Mouse (Mus musculus) embryonic facial prominence, embryonic 15.5 days (tissue): ENCODE results near the gene Spaar. TPM values are rescaled to one million over a fixed set of nuclear protein-coding genes. Genes with fewer than 3 reads are reported as not detected.

Experiments used
- ATAC-seq: fragments of 200-750 bp; cut with Nextera tagmentation; 2 replicates; pipeline ENCODE4 v1.8.0; 2017; ENCODE audit warnings: low read depth, moderate TSS enrichment; ENCODE audit not compliant: insufficient number of reproducible peaks, low FRiP score, low TSS enrichment
- H3K27ac ChIP-seq: fragments of 300-500 bp; sonication (generic); replicated peaks from 2 replicates; pipeline ENCODE4 v1.5.1; 2015; ENCODE audit warnings: mild to moderate bottlenecking, inconsistent platforms
- H3K27me3 ChIP-seq: fragments of 300-500 bp; sonication (generic); 2 replicates; pipeline ENCODE4 v1.6.1; 2015; ENCODE audit warnings: inconsistent platforms
- H3K36me3 ChIP-seq: fragments of 300-500 bp; sonication (generic); 2 replicates; pipeline ENCODE4 v1.6.1; 2015; ENCODE audit warnings: mild to moderate bottlenecking, inconsistent platforms
- H3K4me1 ChIP-seq: fragments of 300-500 bp; sonication (generic); 2 replicates; pipeline ENCODE4 v1.6.1; 2015; ENCODE audit warnings: inconsistent platforms
- H3K4me2 ChIP-seq: fragments of 300-500 bp; sonication (generic); replicated peaks from 2 replicates; pipeline ENCODE4 v1.6.1; 2015; ENCODE audit warnings: mild to moderate bottlenecking, inconsistent platforms
- H3K4me3 ChIP-seq: fragments of 300-500 bp; sonication (generic); replicated peaks from 2 replicates; pipeline ENCODE4 v1.5.1; 2015; ENCODE audit warnings: mild to moderate bottlenecking, inconsistent platforms
- H3K9ac ChIP-seq: fragments of 300-500 bp; sonication (generic); 2 replicates; pipeline ENCODE4 v1.6.1; 2015; ENCODE audit warnings: inconsistent platforms
- H3K9me3 ChIP-seq: fragments of 300-500 bp; sonication (generic); replicated peaks from 2 replicates; pipeline ENCODE4 v1.6.1; 2016; ENCODE audit warnings: inconsistent platforms
- whole genome bisulfite sequencing: fragments of 180-500 bp; shearing (Covaris S2); methylation state at CpG from one replicate; pipeline ENCODE4 v1.1.7; 2015; 5-methylcytosine and 5-hydroxymethylcytosine counted together
- polyA plus RNA-seq: library from polyadenylated mRNA; unstranded; fragments of >200 nt; fragmentation: Nextera tagmentation; extraction: Ambion mirVana; gene quantifications from 2 replicates; pipeline ENCODE4 v1.2.1, GENCODE M21; 2015

Spaar gene
- polyA plus RNA-seq, result 0.09 and 0.31 TPM in 2 replicates

GRCm38 (mm10) chr4:43729794-43730550 is at the start of gene Spaar:
Spaar (plus strand) TSS chr4:43730034.
- no peaks in the 10 kb centered on the region for H3K36me3 ChIP-seq
- no peak within 1 kb of the TSS for H3K9ac ChIP-seq
- H3K4me3 ChIP-seq, result no peak within 1 kb of the TSS
- H3K9me3 ChIP-seq, result no peaks in the 10 kb centered on the region
- H3K27ac ChIP-seq, result peak within 1 kb of the TSS; percentile 22; the same call in 1 of the 2 replicates
- no peaks in the 10 kb centered on the region for H3K27me3 ChIP-seq
- no peak for ATAC-seq
- peaks cover 37% of the 10 kb centered on the region for H3K4me1 ChIP-seq
- no peak within 1 kb of the TSS for H3K4me2 ChIP-seq
- 64% methylated on average over 14 of the region's 14 CpGs for WGBS

DNA sequence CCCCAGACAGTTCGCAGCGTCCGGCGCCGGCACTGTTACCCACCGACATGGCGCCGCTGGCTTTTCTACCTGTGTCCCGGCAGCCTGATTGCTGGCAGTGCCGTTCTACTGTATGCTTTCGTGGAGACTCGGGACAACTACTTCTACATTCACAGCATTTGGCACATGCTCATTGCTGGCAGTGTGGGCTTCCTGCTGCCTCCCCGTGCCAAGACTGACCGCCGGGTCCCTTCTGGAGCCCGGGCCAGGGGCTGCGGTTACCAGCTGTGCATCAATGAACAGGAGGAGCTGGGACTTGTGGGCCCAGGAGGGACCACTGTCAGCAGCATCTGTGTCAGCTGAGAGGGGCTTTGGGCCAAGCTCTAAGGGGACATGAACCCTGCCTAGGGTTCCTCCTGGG is 39.8 kb upstream of the Spaar start:
- Histone ChIP-seq H3K36me3 (peaks cover 33% of the 10 kb centered on the region), H3K4me1 (no peaks in the 10 kb centered on the region), H3K27ac (no peak overlapping the region), H3K27me3 (no peaks in the 10 kb centered on the region), H3K4me2 (no peak overlapping the region), H3K9me3 (no peaks in the 10 kb centered on the region), H3K4me3 (no peak overlapping the region), H3K9ac (no peak overlapping the region)
- ATAC-seq, result no peak
- WGBS, result 93% methylated on average over 17 of the region's 17 CpGs

DNA sequence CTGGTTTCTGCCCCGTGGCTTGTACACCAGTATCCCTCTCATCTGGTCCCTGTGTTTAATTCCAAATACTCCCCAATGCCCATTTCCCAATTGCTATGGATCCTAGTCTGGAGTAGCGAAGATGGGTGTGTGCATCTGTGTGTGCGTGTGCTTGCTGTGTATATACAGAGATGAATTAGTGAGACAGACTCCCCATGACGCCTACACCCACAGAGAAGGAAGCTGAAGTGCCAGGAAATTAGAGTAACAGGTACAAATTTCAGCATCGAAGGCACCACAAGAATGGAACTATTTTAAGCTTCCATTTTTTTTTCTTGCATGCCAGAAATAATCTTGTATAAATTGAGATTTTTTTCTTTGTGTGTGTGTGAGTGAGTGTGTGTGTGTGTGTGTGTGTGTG is 38.8 kb upstream of the Spaar start:
- ATAC-seq, result no peak
- Histone ChIP-seq H3K9me3 (no peaks in the 10 kb centered on the region), H3K4me1 (0 out of 2 replicates have a peak, but pooled peaks cover 7% of the 10 kb centered on the region), H3K36me3 (peaks cover 25% of the 10 kb centered on the region), H3K4me2 (no peak overlapping the region), H3K27me3 (no peaks in the 10 kb centered on the region), H3K27ac (no peak overlapping the region), H3K9ac (no peak overlapping the region), H3K4me3 (no peak overlapping the region)
- WGBS, result 74% methylated on average over 5 of the region's 5 CpGs

DNA sequence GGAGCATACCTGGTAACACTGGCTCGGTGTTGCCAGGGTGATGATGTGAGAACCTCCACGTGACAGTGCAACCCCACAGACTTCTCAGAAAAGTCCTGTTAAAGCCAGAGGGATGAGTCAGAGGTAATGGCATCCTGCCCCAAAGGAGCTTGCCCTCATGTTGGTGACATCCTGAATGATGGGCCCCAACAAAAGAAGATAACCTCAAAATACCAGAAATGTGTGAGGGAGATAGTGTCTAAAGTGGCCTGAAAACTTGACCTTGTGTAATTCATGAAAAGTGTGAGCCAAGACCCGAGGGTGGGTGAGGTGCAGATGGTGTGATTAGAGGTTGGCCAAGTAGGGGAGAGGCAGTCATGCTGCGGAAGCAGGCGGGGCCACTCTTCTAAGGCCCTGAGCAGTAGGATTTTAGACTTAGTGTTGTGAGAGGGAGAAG is 36.0 kb upstream of the Spaar start:
- ATAC-seq, result no peak
- H3K36me3 ChIP-seq, result peaks cover 12% of the 10 kb centered on the region
- 67% methylated on average over 5 of the region's 5 CpGs for WGBS

DNA sequence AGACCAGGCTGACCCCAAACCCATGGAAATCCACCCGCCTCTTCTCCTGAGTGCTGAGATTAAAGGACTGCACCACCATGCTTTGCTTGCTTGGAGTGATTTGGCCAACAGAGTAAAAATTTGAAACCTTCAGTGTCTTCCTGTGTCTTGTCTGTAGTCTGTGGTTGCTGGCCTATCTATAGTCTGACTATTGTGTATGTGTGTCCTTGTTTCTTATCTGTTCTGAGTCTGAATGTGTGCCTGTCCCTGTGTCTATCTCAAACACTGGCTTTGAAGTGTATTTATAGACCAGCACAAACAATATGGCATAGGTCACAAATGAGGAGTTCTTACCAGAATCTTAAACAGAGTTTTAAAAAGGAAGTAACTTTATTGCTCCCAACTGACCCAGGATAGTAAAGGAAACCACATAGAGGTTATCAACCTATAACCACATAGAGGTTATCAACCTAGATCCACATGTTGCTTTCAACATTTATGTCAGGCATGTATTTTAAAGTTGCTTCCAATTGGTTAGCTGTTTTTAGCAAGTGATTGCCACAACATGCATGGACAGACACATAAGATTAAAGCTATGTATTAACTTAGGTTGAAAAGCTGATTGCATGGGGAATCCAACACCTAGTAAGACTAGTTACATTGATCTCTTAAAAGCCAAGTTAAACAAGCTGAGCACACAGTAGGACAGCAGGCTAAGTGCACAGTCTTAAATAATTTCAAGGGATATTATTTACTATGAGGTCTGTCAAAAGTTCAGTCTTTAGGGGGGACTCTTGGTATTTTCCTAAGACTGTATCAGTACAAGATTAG is 35.2 kb upstream of the Spaar start:
- Histone ChIP-seq H3K27ac (no peak overlapping the region), H3K4me2 (no peak overlapping the region), H3K9me3 (no peaks in the 10 kb centered on the region), H3K9ac (no peak overlapping the region), H3K4me1 (0 out of 2 replicates have a peak, but pooled peaks cover 7% of the 10 kb centered on the region), H3K36me3 (peaks cover 6% of the 10 kb centered on the region), H3K27me3 (no peaks in the 10 kb centered on the region), H3K4me3 (no peak overlapping the region)
- 84% methylated on average over 1 of the region's 1 CpGs for WGBS
- no peak for ATAC-seq

More for the DNA sequence above, 36.0 kb upstream of the Spaar start:
- 0 out of 2 replicates have a peak, but pooled peaks cover 7% of the 10 kb centered on the region for H3K4me1 ChIP-seq
- no peak overlapping the region for H3K9ac ChIP-seq
- H3K9me3 ChIP-seq, result no peaks in the 10 kb centered on the region
- H3K4me2 ChIP-seq, result no peak overlapping the region
- no peak overlapping the region for H3K27ac ChIP-seq
- H3K4me3 ChIP-seq, result no peak overlapping the region
- no peaks in the 10 kb centered on the region for H3K27me3 ChIP-seq

DNA sequence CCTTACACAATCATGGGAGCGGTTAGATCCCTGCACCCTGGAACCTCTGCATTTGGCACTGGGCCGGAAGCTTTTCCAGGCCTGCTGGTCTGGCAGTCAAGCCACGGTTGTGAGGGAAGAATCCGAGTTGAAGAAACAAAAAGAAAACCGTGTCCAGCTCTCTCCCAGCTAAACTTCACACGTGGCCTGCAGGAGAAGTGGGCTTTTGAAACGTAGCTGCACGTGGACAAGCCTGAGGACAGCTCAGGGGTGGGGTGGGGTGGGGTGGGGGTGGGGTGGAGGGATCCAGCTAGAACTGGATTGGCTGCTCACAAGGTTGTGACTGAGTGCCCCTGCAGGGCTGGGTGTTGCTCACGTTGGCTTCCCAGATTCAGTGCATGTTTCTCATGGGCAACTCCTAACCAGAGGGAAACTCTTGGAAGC is 34.6 kb upstream of the Spaar start:
- no peak for ATAC-seq
- Histone ChIP-seq H3K4me3 (no peak overlapping the region), H3K27ac (no peak overlapping the region), H3K4me2 (no peak overlapping the region), H3K36me3 (no peaks in the 10 kb centered on the region; the same call in 1 of the 2 replicates), H3K9me3 (no peaks in the 10 kb centered on the region), H3K9ac (no peak overlapping the region), H3K27me3 (no peaks in the 10 kb centered on the region), H3K4me1 (0 out of 2 replicates have a peak, but pooled peaks cover 7% of the 10 kb centered on the region)
- WGBS, result 21% methylated on average over 9 of the region's 9 CpGs

DNA sequence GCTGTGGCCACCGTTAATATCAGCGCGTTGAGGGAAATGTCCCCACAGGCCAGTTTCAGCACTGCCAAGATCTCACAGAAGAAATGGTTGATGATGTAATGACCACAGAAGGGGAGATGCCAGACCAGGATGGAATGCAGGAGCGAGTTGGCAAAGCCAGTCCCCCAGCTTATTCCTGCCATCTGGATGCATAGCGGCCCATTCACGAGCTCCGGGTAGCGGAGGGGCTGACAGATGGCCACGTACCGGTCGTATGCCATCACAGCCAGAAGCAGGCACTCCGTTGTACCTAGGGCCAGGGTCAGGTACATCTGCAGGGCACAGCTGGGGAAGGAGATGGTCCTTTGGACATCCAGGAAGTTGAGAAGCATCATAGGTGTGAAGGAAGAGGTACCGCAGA is 33.3 kb upstream of the Spaar start:
- no peak for ATAC-seq
- WGBS, result 86% methylated on average over 13 of the region's 13 CpGs

DNA sequence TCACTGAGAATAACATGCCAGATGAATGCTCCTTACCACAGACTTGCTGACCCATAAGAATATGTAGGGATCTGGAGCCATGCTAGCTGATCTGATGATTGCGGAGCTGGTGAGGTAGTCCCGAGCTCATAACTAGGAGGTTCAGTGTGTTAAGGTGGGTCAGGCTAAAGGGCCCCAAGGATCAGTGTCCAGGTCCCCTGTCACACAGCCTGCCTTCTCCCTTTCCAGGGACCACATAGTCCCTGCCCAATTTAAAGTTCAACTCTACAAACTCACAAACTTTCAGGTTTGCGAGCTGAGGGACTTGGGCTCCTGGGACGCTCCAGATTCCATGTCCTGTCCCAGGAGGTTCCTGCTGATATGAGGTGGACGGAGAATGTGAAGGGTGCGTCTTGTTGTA is 29.1 kb upstream of the Spaar start, which contains the start of gene Olfr70:
TSS of gene Olfr70 (minus strand) at position 101 of the 400 bp plus-strand sequence.
- no peak for ATAC-seq
- Histone ChIP-seq H3K4me3 (no peak within 1 kb of the TSS), H3K27ac (no peak within 1 kb of the TSS), H3K9ac (no peak within 1 kb of the TSS), H3K4me2 (no peak within 1 kb of the TSS), H3K27me3 (no peaks in the 10 kb centered on the region), H3K36me3 (no peaks in the 10 kb centered on the region), H3K4me1 (0 out of 2 replicates have a peak, but pooled peaks cover 2% of the 10 kb centered on the region), H3K9me3 (no peaks in the 10 kb centered on the region)
- WGBS, result 82% methylated on average over 6 of the region's 6 CpGs

More for the DNA sequence above, 33.3 kb upstream of the Spaar start:
- H3K9me3 ChIP-seq, result no peaks in the 10 kb centered on the region
- no peak overlapping the region for H3K27ac ChIP-seq
- H3K36me3 ChIP-seq, result no peaks in the 10 kb centered on the region
- 0 out of 2 replicates have a peak, but pooled peaks cover 7% of the 10 kb centered on the region for H3K4me1 ChIP-seq
- H3K4me3 ChIP-seq, result no peak overlapping the region
- no peak overlapping the region for H3K9ac ChIP-seq
- no peak overlapping the region for H3K4me2 ChIP-seq
- H3K27me3 ChIP-seq, result no peaks in the 10 kb centered on the region

DNA sequence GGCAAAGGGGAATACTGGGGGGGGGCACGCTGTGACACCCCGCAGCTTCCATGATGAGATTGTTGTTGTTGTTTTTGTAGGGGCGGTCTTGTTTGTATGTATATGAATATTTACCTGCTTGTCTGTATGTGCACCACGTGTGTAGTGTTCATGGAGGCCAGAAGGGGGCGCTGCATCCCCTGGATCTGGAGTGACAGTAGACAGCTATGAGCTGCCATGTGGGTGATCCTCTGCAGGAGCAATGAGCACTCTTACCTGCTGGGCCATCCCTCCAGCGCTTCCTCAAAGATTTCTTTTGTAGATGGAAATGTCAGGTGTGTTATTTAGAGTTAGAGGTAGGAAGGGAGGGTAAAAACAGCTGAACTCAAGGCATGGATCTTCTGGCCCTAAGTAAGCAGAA is 26.4 kb upstream of the Spaar start:
- WGBS, result 77% methylated on average over 6 of the region's 6 CpGs
- no peaks in the 10 kb centered on the region for H3K36me3 ChIP-seq
- ATAC-seq, result no peak

GRCm38 (mm10) chr4:43703851-43704250 is 26.0 kb upstream of the Spaar start:
- no peaks in the 10 kb centered on the region for H3K9me3 ChIP-seq
- H3K36me3 ChIP-seq, result no peaks in the 10 kb centered on the region
- no peaks in the 10 kb centered on the region for H3K4me1 ChIP-seq
- no peak overlapping the region for H3K4me3 ChIP-seq
- no peaks in the 10 kb centered on the region for H3K27me3 ChIP-seq
- no peak overlapping the region for H3K4me2 ChIP-seq
- no peak overlapping the region for H3K27ac ChIP-seq
- no peak overlapping the region for H3K9ac ChIP-seq
- ATAC-seq, result no peak
- 76% methylated on average over 8 of the region's 8 CpGs for WGBS

More for the DNA sequence above, 26.4 kb upstream of the Spaar start:
- Histone ChIP-seq H3K9ac (no peak overlapping the region), H3K9me3 (no peaks in the 10 kb centered on the region), H3K4me3 (no peak overlapping the region), H3K4me2 (no peak overlapping the region), H3K27ac (no peak overlapping the region), H3K4me1 (no peaks in the 10 kb centered on the region), H3K27me3 (no peaks in the 10 kb centered on the region)

DNA sequence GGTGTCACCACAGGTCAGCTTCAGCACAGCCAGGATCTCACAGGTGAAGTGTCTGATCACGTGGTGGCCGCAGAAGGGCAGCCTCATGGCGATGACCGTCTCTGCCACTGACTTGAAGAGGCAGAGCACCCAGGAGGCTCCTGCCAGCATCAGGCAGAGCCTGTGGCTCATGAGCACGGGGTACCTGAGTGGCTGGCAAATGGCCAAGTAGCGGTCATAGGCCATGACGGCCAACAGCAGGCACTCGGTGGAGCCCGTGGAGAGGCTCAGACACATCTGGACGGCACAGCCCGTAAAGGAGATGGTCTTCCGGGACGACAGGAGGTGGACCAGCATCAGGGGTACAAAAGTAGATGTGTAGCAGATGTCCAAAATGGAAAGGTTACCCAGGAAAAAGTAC is 23.8 kb upstream of the Spaar start:
- Histone ChIP-seq H3K27ac (no peak overlapping the region), H3K27me3 (no peaks in the 10 kb centered on the region), H3K36me3 (no peaks in the 10 kb centered on the region), H3K9me3 (no peaks in the 10 kb centered on the region), H3K4me3 (no peak overlapping the region), H3K4me2 (no peak overlapping the region), H3K9ac (no peak overlapping the region), H3K4me1 (no peaks in the 10 kb centered on the region)
- no peak for ATAC-seq
- WGBS, result 82% methylated on average over 13 of the region's 13 CpGs
